Mouse (Mus musculus): ENCODE data around the gene Clec11a. TPM values are rescaled to one million over a fixed set of nuclear protein-coding genes. Genes with fewer than 3 reads are reported as not detected.

The Clec11a gene
- polyA plus RNA-seq, 1 experiment from 2014 or later: 4.8 TPM

DNA sequence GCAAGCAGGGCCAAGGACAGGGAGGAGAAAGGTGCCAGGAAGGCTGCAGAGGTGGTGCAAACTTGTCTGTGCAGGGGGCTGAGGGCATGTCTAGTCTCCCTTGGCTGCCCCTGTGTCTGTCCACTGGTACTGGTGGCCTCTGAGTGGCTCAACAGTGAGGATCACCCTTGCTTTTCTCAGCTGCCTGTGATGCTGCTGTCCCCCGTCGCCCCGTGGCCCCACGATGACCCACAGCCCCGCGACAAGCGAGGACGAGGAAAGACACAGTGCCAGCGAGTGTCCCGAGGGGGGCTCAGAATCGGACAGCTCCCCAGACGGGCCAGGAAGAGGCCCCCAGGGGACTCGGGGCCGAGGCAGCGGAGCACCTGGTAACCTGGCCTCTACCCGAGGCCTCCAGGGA, 5.8 kb upstream of the Clec11a start:
- Histone ChIP-seq H3K4me2 (peak overlapping the region; percentile 88; the same call in 1 of the 2 replicates), H3K27me3 (replicated peaks) (no peaks in the 10 kb centered on the region), H3K27ac (replicated peaks) (no peak overlapping the region), H3K36me3 (peaks cover 47% of the 10 kb centered on the region), H3K4me3 (replicated peaks) (0 out of 2 replicates have a peak overlapping the region, but pooled peaks have one; percentile 71), H3K9me3 (replicated peaks) (no peaks in the 10 kb centered on the region), H3K4me1 (peaks cover 29% of the 10 kb centered on the region), H3K9ac (replicated peaks) (no peak overlapping the region)
- ATAC-seq (ENCODE audit: low FRiP score): no peak
- 64% methylated on average over 16 of the region's 16 CpGs for WGBS

GRCm38 (mm10) chr7:44311713-44312304, 5.1 kb upstream of the Clec11a start:
- WGBS: 17% methylated on average over 6 of the region's 6 CpGs
- H3K4me2 ChIP-seq: peak overlapping the region; percentile 88
- H3K4me3 ChIP-seq (replicated peaks): peak overlapping the region; percentile 71
- H3K27me3 ChIP-seq (replicated peaks): no peaks in the 10 kb centered on the region
- H3K36me3 ChIP-seq: peaks cover 43% of the 10 kb centered on the region
- 0 out of 2 replicates have a peak, but pooled peaks have one; percentile 0 for ATAC-seq (ENCODE audit: low FRiP score)
- H3K9ac ChIP-seq (replicated peaks): peak overlapping the region; percentile 77; the same call in 1 of the 2 replicates
- H3K9me3 ChIP-seq (replicated peaks): no peaks in the 10 kb centered on the region
- H3K27ac ChIP-seq (replicated peaks): 0 out of 2 replicates have a peak overlapping the region, but pooled peaks have one; percentile 81
- peaks cover 33% of the 10 kb centered on the region for H3K4me1 ChIP-seq

DNA sequence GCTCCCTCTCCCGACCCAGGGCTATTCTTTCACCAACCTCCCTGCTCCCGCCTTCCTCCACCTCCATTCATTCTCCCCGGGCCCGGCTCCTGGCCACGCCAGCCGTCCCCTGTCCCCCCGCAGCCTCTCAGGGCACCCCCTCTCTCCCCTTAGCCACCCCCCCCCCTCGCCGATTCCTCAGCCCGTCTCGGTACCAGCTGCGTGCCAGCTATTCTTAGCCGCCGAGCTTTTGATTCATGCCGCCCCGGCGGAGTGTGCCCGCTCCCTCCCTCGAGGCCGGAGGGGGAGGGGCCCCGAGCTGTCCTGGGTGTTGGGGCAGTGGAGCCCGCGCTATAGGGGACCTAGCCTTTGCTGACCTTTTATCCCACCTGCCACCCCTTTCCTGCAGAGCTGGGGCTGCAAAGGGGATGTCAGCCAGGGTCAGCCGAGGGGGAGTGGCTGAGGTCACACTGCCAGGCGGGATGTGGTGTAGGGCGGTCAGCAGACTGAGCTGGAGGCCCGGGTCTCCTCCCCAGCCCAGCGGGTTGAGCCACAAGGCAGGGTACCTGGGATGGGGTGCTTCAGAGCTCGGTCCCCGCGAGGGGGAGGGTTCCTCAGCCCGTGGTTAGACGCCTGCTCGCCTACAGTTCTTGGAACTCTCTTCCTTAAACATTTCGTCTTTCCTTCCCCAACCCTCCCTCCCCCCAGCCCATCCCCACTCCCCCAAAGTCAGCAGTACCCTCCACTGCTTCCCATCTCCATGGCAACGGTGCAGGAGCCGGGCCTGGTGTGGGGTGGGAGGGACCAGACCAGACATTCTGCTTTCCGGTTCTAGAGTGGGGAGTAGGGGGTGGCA, 4.4 kb upstream of the Clec11a start:
- Histone ChIP-seq H3K4me3 (replicated peaks) (peak overlapping the region; percentile 71), H3K4me1 (peaks cover 37% of the 10 kb centered on the region), H3K9me3 (replicated peaks) (no peaks in the 10 kb centered on the region), H3K4me2 (peak overlapping the region; percentile 88), H3K9ac (replicated peaks) (peak overlapping the region; percentile 77), H3K27me3 (replicated peaks) (no peaks in the 10 kb centered on the region), H3K36me3 (peaks cover 36% of the 10 kb centered on the region), H3K27ac (replicated peaks) (peak overlapping the region; percentile 81)
- 1% methylated on average over 36 of the region's 38 CpGs for WGBS
- peak; percentile 39 for ATAC-seq (ENCODE audit: low FRiP score)

DNA sequence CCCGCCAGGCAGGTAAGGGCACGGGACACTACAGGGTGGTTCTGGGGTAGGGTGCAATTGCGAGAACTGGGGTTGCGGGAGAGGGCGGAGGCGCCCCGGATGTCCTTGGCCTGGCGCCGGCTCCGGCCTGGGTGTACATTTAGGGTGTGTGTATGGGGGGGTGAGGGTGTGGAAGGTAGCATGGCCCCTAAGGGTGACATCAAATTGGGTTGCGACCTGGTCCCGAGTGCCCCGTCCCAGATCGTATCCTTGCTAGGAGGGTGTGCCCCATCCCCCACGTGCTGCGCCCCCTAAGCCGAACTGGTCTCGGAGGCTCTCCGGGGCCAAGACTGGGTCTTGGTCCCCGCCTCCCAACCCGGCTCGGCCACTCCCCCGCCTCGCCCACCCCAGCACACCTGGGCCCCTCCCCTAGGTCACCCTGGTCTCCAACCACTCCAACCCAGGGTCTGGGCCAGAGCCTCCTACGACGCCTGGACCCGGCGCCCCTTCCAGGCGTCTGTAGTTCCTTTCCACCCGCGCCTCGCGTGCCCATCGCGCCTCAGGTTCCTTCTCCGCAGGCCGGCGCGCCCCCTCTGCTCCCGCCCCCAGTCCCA, 3.7 kb upstream of the Clec11a start:
- H3K9me3 ChIP-seq (replicated peaks): no peaks in the 10 kb centered on the region
- H3K4me3 ChIP-seq (replicated peaks): peak overlapping the region; percentile 71
- peak; percentile 18 for ATAC-seq (ENCODE audit: low FRiP score)
- peak overlapping the region; percentile 81 for H3K27ac ChIP-seq (replicated peaks)
- no peaks in the 10 kb centered on the region for H3K27me3 ChIP-seq (replicated peaks)
- H3K4me1 ChIP-seq: peaks cover 44% of the 10 kb centered on the region
- under 1% methylated on average over 31 of the region's 40 CpGs for WGBS
- peak overlapping the region; percentile 88 for H3K4me2 ChIP-seq
- H3K9ac ChIP-seq (replicated peaks): peak overlapping the region; percentile 77
- H3K36me3 ChIP-seq: peaks cover 29% of the 10 kb centered on the region

GRCm38 (mm10) chr7:44309475-44310284, 3.0 kb upstream of the Clec11a start, which contains the start of gene Shank1:
TSS of gene Shank1 (plus strand) at chr7:44310253.
- Histone ChIP-seq H3K36me3 (peaks cover 22% of the 10 kb centered on the region), H3K27ac (replicated peaks) (peak within 1 kb of the TSS; percentile 81), H3K4me3 (replicated peaks) (peak within 1 kb of the TSS; percentile 71), H3K4me2 (peak within 1 kb of the TSS; percentile 88), H3K9me3 (replicated peaks) (no peaks in the 10 kb centered on the region), H3K4me1 (peaks cover 45% of the 10 kb centered on the region), H3K27me3 (replicated peaks) (no peaks in the 10 kb centered on the region), H3K9ac (replicated peaks) (peak within 1 kb of the TSS; percentile 77)
- ATAC-seq (ENCODE audit: low FRiP score): no peak
- 27% methylated on average over 7 of the region's 22 CpGs for WGBS

DNA sequence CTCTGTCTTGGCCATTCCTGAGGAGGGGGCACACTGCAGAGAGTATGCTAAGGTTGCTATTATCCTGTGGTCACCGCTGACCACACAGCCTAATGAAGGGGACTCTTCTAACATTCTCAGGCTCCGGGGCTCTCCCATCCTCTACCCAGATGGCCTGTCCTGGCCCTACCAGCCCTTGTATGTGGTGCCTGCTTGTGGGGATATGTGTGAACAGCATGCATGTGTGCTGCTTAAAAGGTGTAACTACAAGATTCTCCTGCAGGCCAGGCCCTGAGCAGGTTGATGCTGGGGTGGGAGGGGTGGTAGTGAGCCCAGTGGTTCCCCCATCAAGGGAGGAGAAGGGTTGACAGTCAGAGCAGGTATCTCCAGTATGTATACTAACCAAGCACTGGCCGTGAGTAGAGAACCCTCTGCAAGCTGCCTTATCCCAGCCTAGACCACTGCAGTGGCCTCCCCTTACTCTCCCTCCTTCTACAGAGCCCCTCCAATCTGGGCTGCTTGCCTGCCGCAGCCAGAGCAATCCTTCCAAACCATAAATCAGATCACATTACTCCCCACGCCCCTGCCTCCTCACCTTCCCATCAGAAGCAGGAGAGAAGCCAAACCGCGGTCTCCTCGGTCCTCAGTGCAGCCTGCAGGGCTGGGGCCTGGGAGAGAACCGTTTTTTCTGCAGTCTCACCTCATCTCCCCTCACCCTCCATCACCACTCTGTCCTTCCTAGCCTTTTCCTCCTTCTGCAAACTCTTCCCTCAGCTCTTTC, 739 bp upstream of the Clec11a start:
- no peaks in the 10 kb centered on the region; the same call in 1 of the 2 replicates for H3K36me3 ChIP-seq
- H3K27me3 ChIP-seq (replicated peaks): no peaks in the 10 kb centered on the region
- peaks cover 55% of the 10 kb centered on the region for H3K4me1 ChIP-seq
- WGBS: 28% methylated on average over 9 of the region's 9 CpGs
- ATAC-seq (ENCODE audit: low FRiP score): no peak
- peak overlapping the region; percentile 36; the same call in 1 of the 2 replicates for H3K9ac ChIP-seq (replicated peaks)
- no peak overlapping the region for H3K4me3 ChIP-seq (replicated peaks)
- no peak overlapping the region; the same call in 1 of the 2 replicates for H3K4me2 ChIP-seq
- H3K9me3 ChIP-seq (replicated peaks): no peaks in the 10 kb centered on the region
- peak overlapping the region; percentile 41; the same call in 1 of the 2 replicates for H3K27ac ChIP-seq (replicated peaks)

- peaks cover 38% of the 10 kb centered on the region for H3K4me1 ChIP-seq
- H3K4me2 ChIP-seq: peak overlapping the region; percentile 65
- 0 out of 2 replicates have a peak, but pooled peaks cover 1% of the 10 kb centered on the region for H3K27me3 ChIP-seq (replicated peaks)
- 7% methylated on average over 16 of the region's 16 CpGs for WGBS
- H3K36me3 ChIP-seq: no peaks in the 10 kb centered on the region
- no peaks in the 10 kb centered on the region for H3K9me3 ChIP-seq (replicated peaks)
- peak overlapping the region; percentile 93 for H3K27ac ChIP-seq (replicated peaks)
- no peak overlapping the region for H3K9ac ChIP-seq (replicated peaks)
- ATAC-seq (ENCODE audit: low FRiP score): no peak; the same call in 1 of the 2 replicates
- peak overlapping the region; percentile 72 for H3K4me3 ChIP-seq (replicated peaks)
Observed at GRCm38 (mm10) chr7:44305686-44306085, 1.0 kb downstream of the Clec11a start.

GRCm38 (mm10) chr7:44304775-44305641, 1.7 kb downstream of the Clec11a start:
- peak overlapping the region; percentile 72 for H3K4me3 ChIP-seq (replicated peaks)
- H3K9me3 ChIP-seq (replicated peaks): no peaks in the 10 kb centered on the region
- WGBS: under 1% methylated on average over 49 of the region's 49 CpGs
- H3K9ac ChIP-seq (replicated peaks): peak overlapping the region; percentile 98
- H3K4me1 ChIP-seq: peaks cover 33% of the 10 kb centered on the region
- H3K36me3 ChIP-seq: no peaks in the 10 kb centered on the region
- H3K27ac ChIP-seq (replicated peaks): peak overlapping the region; percentile 93
- H3K27me3 ChIP-seq (replicated peaks): 0 out of 2 replicates have a peak, but pooled peaks cover 3% of the 10 kb centered on the region
- peak; percentile 94 for ATAC-seq (ENCODE audit: low FRiP score)
- peak overlapping the region; percentile 65 for H3K4me2 ChIP-seq

GRCm38 (mm10) chr7:44304463-44304774, 2.3 kb downstream of the Clec11a start:
- peaks cover 32% of the 10 kb centered on the region for H3K4me1 ChIP-seq

More at GRCm38 (mm10) chr7:44304463-44304774, 2.3 kb downstream of the Clec11a start:
- peak; percentile 46 for ATAC-seq (ENCODE audit: low FRiP score)
- H3K9me3 ChIP-seq (replicated peaks): no peaks in the 10 kb centered on the region
- H3K36me3 ChIP-seq: no peaks in the 10 kb centered on the region
- 0 out of 2 replicates have a peak, but pooled peaks cover 3% of the 10 kb centered on the region for H3K27me3 ChIP-seq (replicated peaks)
- peak overlapping the region; percentile 93 for H3K27ac ChIP-seq (replicated peaks)
- under 1% methylated on average over 25 of the region's 25 CpGs for WGBS
- H3K9ac ChIP-seq (replicated peaks): peak overlapping the region; percentile 98
- peak overlapping the region; percentile 72 for H3K4me3 ChIP-seq (replicated peaks)
- peak overlapping the region; percentile 65 for H3K4me2 ChIP-seq
